Mouse (Mus musculus) lung, adult 2 months (tissue): ENCODE data around the gene Cyp27b1. TPM values are rescaled to one million over a fixed set of nuclear protein-coding genes. Genes with fewer than 3 reads are reported as not detected.

ENCODE experiments used
- DNase-seq: peaks from one replicate; pipeline ENCODE4 v3.0.0; 2022
- H3K4me1 ChIP-seq: fragments of 200-500 bp; 2 replicates; pipeline ENCODE4 v1.6.1; 2011; ENCODE audit warnings: low read length; ENCODE audit not compliant: control insufficient read depth, insufficient read depth
- H3K4me3 ChIP-seq: fragments of 200-500 bp; replicated peaks from 2 replicates; pipeline ENCODE3; 2011; ENCODE audit warnings: low read depth, mild to moderate bottlenecking, control low read depth, low read length; ENCODE audit errors: extremely low read depth
- CTCF ChIP-seq: fragments of 200-500 bp; IDR thresholded peaks from 2 replicates; pipeline ENCODE4 v1.5.1; 2011; ENCODE audit warnings: mild to moderate bottlenecking, low read length, control low read depth; ENCODE audit not compliant: insufficient read depth
- POLR2A ChIP-seq: fragments of 200-500 bp; IDR thresholded peaks from 2 replicates; pipeline ENCODE4 v1.6.1; 2011; ENCODE audit warnings: low read depth, mild to moderate bottlenecking, control low read depth, low read length, borderline replicate concordance; ENCODE audit errors: extremely low read depth
- WGBS: fragments of 180-500 bp; shearing (Covaris S2); methylation state at CpG from one replicate; pipeline ENCODE4 v1.1.7; 2018; 5-methylcytosine and 5-hydroxymethylcytosine counted together
- polyA plus RNA-seq: library from polyadenylated mRNA; depleted of rRNA; stranded (reverse); fragments of >200 nt; gene quantifications from 2 replicates; pipeline ENCODE4 v1.2.3, GENCODE M21; 2012

Cyp27b1 gene
- polyA plus RNA-seq, 1 experiment, result 0.14 TPM

DNA sequence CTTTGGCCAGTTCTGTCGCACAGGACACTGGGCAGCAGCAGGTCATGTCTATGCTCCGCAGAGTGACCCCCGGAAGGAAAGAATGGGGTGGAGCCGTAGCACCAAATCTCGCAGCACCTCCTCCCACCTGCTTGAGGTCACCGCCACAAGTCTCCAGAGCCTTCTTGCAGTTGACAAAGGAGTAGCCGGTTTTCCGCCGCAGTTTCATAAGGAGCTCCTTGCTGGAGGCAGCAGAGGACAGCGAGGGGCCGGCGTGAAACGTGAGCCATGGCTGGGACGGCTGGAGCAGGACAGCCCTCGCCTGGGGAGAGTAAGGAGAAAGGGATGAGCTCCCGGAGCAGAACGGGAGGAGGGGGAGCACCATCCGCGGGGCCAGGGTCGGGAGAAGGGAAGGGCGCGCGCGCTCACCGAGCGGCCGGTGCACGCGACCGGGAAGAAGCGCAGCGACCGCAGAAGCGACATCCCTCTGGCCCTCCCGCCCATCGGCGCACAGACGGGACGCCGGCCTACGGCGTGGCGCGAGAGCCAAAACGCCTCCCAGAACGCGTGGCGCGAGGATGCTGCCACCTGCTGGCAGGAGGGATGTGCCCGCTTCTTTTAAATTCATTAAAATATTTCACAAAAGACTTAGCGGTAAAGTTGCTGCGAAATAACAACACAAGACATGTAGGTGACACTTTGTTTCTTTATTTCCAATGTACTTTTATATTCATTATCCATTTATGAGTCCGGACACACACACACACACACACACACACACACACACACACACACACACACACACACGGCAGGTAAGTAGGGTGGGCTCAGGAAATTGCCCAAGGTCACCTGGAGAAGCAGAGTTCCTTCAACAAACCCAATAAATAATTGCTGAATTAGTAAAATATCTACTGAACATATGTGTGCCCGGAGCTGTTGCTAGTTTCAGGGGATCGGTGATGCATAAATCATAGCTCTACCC lies 17.4 kb upstream of the Cyp27b1 start, which contains the start of gene Tsfm:
Tsfm (minus strand) TSS at position 505 of the 961 bp plus-strand sequence.
- peak within 1 kb of the TSS; percentile 96 for H3K4me3 ChIP-seq
- 4% methylated on average over 56 of the region's 56 CpGs for WGBS

DNA sequence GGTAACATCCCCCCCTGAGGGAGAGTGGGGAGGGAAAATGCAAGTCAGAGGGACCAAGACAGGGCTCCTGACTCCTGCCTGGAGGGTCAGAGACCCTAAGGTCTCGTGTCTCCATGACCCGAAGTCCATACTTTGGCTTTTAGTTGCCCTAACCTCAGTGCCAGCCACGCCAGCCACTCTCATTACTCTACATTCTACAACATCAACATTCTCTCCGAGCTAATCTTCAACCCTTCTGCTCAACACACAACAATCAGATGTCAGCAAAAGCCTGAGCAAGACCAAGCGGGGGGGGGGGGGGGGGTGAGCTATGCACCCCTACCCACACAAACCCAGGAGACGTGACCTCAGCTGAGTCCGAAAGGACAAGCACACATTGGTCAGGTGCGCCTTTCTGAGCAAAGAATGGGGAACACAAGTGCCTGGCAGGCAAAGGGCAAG lies 14.7 kb upstream of the Cyp27b1 start:
- WGBS, result 77% methylated on average over 8 of the region's 8 CpGs
- Histone ChIP-seq H3K4me1 (peaks cover 3% of the 10 kb centered on the region; the same call in 1 of the 2 replicates), H3K4me3 (no peak overlapping the region)
- DNase-seq, result no peak
- TF ChIP-seq CTCF (no peak), POLR2A (no peak)

More for the DNA sequence above, 17.4 kb upstream of the Cyp27b1 start, which contains the start of gene Tsfm:
- DNase-seq, result peak; percentile 90
- TF ChIP-seq POLR2A (peak; percentile 55; the same call in 1 of the 2 replicates), CTCF (peak; percentile 94)
- H3K4me1 ChIP-seq, result peaks cover 3% of the 10 kb centered on the region; the same call in 1 of the 2 replicates

DNA sequence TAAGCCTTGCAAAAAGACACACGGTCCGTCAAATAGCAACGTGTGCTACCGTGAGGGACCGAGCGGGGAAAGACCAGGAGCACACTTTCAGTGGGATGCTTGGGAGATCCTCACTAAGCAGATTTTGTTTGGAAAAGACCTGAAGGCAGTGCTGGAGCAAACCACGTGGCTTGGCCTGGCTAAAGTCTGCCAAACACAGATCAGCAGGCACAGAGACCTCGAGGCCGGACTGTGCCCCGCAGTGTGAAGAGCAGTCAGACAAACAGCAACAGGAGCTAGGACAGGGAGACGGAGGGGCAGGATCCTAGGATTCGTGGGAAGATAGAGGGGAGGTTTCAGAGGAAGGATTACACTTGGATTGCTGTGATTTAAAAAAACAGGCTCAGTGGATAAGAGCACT lies 11.8 kb upstream of the Cyp27b1 start:
- 80% methylated on average over 12 of the region's 12 CpGs for WGBS
- DNase-seq, result no peak

DNA sequence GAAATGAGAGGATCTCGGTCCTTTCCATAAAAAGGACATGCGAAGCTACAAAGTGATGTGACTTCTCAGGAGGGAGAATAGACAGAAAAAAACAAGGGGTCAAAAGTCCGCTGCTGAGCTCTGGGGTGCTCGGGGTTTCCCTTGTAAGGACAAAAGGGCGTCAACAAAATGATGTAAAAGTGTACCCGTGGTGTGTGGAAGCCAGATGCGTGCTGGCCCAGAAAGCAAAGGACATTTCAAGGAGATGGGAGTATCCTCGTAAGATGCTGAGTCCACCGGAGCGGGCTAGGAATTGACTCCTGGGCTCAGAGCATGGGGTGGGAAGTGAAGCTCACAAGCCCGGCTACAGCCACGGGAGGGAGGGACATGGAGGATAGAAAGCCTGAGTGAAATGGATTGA lies 10.4 kb upstream of the Cyp27b1 start:
- no peak for DNase-seq
- 73% methylated on average over 12 of the region's 12 CpGs for WGBS

More for the DNA sequence above, 11.8 kb upstream of the Cyp27b1 start:
- 0 out of 2 replicates have a peak, but pooled peaks cover 3% of the 10 kb centered on the region for H3K4me1 ChIP-seq
- TF ChIP-seq CTCF (no peak), POLR2A (no peak)
- no peak overlapping the region for H3K4me3 ChIP-seq

DNA sequence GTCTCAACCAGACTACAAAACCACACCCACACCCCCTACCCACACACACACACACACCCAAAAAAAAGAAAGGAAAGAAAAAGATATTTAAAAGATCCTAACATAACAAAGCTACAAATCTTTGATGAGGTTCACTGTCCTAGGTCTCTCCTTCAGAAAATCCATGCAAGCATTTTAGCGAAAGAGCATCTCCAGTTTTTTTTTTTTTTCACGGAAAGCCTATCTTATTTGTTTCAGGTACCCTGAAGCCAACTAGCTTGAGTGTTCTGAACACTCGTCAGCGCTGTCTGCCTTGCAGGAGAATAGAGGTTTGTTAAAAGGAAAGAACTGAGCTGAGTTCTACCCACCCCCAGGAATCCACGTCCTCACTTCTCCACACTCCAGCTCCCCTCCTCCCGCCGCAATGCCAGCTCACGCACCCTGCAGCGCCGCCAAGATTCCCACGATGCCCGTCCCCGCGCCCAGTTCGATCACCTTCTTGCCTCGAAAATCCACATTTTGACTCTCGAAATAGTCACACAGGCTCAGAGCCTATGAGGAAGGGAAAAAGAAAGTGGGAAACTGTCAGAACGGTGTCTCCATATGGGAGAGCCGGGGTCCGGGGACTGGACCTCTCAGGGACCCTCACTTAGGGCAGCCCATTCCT lies 7.4 kb upstream of the Cyp27b1 start:
- Histone ChIP-seq H3K4me1 (0 out of 2 replicates have a peak, but pooled peaks cover 3% of the 10 kb centered on the region), H3K4me3 (peak overlapping the region; percentile 79)
- 3% methylated on average over 20 of the region's 20 CpGs for WGBS
- TF ChIP-seq CTCF, result no peak
- no peak for TF ChIP-seq POLR2A
- DNase-seq, result no peak

More for the DNA sequence above, 10.4 kb upstream of the Cyp27b1 start:
- TF ChIP-seq CTCF, result no peak
- TF ChIP-seq POLR2A, result no peak
- H3K4me1 ChIP-seq, result 0 out of 2 replicates have a peak, but pooled peaks cover 3% of the 10 kb centered on the region
- no peak overlapping the region for H3K4me3 ChIP-seq

DNA sequence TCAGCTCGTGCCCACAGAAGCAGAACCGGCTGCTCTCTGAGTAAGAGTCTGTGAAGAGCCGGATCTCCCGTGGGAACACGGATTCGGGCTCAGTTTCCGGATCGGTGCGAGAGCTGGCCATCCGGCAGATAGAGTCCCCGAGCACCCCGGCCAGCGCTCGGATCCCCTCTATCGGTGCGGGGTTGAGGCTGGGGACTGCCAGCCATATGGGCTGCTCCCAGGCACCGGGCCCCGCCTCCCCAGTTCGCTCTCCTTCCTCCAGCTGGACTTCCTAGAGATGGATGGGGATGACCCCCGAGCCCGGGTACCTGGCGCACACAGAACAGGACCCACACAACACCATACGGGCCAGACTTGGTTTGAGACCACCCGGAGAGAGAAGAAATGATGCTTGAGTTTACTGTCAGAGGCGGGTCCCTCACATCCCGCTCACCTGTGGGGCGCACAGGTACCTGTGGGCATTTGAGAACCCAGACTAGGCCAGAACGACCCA lies 6.7 kb upstream of the Cyp27b1 start, which contains the start of the genes Mettl1 and Eef1akmt3:
Mettl1 (plus strand) TSS at position 141 of the 493 bp plus-strand sequence.
Eef1akmt3 (minus strand) TSS at position 240 of the 493 bp plus-strand sequence.
- TF ChIP-seq CTCF (no peak), POLR2A (no peak)
- 0 out of 2 replicates have a peak, but pooled peaks cover 3% of the 10 kb centered on the region for H3K4me1 ChIP-seq
- WGBS, result under 1% methylated on average over 28 of the region's 28 CpGs
- no peak for DNase-seq
- peak within 1 kb of the TSS; percentile 88 for H3K4me3 ChIP-seq

DNA sequence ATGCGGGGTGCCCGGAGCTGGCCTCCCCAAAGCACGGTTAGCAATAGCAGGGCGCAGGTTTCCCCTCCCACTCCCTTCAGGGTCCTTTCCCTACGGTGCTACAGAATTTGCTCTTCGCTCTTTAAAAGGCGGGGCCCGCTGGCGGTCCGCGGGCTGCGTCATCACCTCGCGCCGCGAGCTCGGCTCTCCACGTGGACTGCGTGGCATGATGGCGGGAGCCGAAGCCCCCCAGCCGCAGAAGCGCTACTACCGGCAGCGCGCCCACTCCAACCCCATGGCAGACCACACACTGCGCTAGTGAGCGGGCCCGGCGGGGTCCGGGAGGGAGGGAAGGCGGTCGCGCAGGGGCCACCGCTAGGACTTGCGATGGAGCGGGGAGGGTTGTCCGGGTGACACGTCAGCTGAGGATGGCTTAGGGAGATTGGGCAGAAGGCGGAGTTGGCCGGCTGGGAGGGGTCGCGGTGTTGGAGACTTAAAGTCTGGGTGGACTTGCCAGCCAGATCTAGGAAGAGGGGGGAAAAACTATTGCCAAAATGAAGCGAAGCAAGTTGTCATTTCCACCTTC lies 6.2 kb upstream of the Cyp27b1 start:
- DNase-seq, result peak; percentile 91
- peak overlapping the region; percentile 88 for H3K4me3 ChIP-seq
- 1% methylated on average over 44 of the region's 44 CpGs for WGBS
- no peak for TF ChIP-seq POLR2A
- no peak for TF ChIP-seq CTCF
- 0 out of 2 replicates have a peak, but pooled peaks cover 3% of the 10 kb centered on the region for H3K4me1 ChIP-seq

DNA sequence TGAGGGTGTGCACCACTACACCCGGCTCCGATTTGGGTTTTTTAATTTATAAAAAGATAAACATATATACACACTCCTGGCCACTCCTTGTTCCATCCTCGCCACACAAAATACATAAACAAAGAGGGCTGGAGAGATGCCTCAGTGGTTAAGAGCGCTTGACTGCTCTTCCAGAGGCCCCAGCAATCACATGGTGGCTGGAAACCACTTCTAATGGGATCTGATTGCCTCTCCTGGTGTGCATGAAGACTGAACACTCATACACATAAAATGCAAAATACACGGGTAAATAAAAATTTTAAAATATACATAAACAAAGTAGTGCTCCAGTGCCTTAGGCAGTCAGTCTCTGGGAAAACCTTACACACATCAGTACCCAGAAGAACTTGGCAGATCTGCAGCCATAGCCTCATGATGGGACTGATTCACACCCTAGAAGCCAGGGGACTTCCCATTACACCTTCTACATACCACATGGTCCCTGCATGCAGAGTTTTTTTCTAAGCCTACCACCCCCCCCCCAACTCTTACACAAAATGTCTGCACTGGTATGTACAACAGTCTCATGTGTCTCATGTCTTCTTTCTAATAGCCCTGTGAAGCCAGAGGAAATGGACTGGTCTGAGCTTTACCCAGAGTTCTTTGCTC lies 5.5 kb upstream of the Cyp27b1 start:
- 7% methylated on average over 5 of the region's 5 CpGs for WGBS
- no peak for DNase-seq
- H3K4me3 ChIP-seq, result no peak overlapping the region
- H3K4me1 ChIP-seq, result 0 out of 2 replicates have a peak, but pooled peaks cover 3% of the 10 kb centered on the region
- TF ChIP-seq POLR2A (no peak), CTCF (no peak)

DNA sequence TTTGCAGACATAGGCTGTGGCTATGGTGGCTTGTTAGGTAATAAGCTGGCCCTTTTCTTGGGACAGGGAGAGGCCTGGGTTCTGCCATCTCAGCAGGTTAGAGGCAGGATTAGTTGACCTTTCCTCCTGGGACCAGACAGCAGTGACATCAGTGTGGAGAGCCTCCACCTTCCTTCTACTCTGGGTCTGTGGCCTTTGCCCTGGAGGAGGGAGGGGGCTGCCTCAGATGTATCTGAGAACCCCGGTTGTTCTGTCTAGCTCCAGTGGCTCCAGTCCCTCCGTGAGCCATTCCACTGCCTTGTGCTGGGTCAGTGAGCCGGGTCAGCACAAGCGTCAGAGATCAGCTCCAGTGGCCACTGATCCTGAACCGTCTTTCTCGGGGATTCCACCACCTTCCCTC lies 4.9 kb upstream of the Cyp27b1 start:
- Histone ChIP-seq H3K4me3 (no peak overlapping the region), H3K4me1 (0 out of 2 replicates have a peak, but pooled peaks cover 3% of the 10 kb centered on the region)
- WGBS, result 89% methylated on average over 6 of the region's 6 CpGs
- no peak for DNase-seq
- TF ChIP-seq POLR2A, result no peak
- no peak for TF ChIP-seq CTCF
